Mouse (Mus musculus) heart, postnatal 0 days (tissue): Measurements from ENCODE around the gene Ruvbl2.

Experiments used
- CTCF ChIP-seq: IDR thresholded peaks from 2 replicates; pipeline ENCODE4 v1.5.1; 2016; ENCODE audit warnings: antibody characterized with exemption, control low read depth, low read depth
- EP300 ChIP-seq: IDR thresholded peaks from 2 replicates; pipeline ENCODE4 v1.6.1; 2016; ENCODE audit warnings: antibody characterized with exemption, low read depth

GRCm38 (mm10) chr7:45446589-45446988, 8.7 kb upstream of the Ruvbl2 start:
- TF ChIP-seq CTCF (no peak), EP300 (no peak)
